Mouse (Mus musculus) B cell, adult 62 days (primary cell): ENCODE data around the gene Msh2. TPM values are rescaled to one million over a fixed set of nuclear protein-coding genes. Genes with fewer than 3 reads are reported as not detected.

ENCODE experiments used
- total RNA-seq: library from RNA; stranded (reverse); gene quantifications from 4 replicates; pipeline ENCODE4 v1.2.4, GENCODE M21; 2023

The Msh2 gene
- total RNA-seq, result 27.0 to 35.3 TPM (median 31.9 TPM) in 4 replicates

DNA sequence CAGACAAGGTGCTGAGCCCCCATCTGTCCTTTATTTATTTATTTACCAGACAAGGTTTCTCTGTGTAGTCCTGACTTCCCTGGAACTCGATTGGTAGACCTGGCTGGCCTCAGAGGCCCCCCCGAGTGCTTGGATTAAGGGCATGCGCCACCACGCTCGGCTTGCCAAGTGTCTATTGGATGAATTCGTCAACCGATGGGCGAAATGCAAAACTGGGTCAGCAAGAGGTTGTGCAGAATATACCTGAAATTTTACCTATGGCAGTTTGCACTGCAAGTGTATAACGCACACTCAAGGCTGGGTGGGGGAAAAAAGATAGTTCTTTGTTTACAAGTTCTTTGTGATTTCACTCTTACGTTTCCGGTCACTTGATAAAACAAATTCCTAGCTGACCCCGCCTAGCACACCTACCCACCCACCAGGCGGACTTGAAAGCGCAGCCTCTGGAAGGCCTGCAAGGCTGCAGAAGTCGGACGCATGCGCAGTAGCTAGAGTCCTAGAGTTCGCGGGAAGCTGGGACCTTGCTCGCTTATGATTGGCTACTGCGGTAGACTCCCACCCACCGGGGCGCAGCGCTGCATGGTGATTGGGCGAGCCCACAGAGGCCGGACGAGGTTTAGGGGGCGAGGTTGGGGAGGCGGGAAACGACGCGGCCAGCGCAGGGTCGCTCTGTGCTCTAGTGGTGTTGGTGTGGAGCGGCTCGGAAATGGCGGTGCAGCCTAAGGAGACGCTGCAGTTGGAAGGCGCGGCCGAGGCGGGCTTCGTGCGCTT lies at the start of gene Msh2:
Gene Msh2 (plus strand): TSS at position 441 of the 771 bp plus-strand sequence.

Other genes with a start within 250 kb of the Msh2 start
- 0.83 to 1.1 TPM (median 0.98 TPM) in 3 of 4 replicates, not detected in the other for gene Stpg4, start 244.6 kb upstream of the Msh2 start, total RNA-seq
- gene Calm2, start 225.4 kb upstream of the Msh2 start, total RNA-seq, result 452 to 470 TPM (median 459 TPM) in 4 replicates
- 1.3 to 2.2 TPM (median 1.8 TPM) in 4 replicates for gene Epcam, start 36.4 kb upstream of the Msh2 start, total RNA-seq
- gene Kcnk12, start 125.7 kb downstream of the Msh2 start, total RNA-seq, result not detected in 4 replicates
- not detected in 4 replicates for gene Rpl36-ps4, start 248.6 kb downstream of the Msh2 start, total RNA-seq